Mouse (Mus musculus): Measurements from ENCODE around the gene Lrrc8b.
A peak's percentile ranks its signal among the peaks of the same experiment; 100 is the strongest.

Gene Lrrc8b

DNA sequence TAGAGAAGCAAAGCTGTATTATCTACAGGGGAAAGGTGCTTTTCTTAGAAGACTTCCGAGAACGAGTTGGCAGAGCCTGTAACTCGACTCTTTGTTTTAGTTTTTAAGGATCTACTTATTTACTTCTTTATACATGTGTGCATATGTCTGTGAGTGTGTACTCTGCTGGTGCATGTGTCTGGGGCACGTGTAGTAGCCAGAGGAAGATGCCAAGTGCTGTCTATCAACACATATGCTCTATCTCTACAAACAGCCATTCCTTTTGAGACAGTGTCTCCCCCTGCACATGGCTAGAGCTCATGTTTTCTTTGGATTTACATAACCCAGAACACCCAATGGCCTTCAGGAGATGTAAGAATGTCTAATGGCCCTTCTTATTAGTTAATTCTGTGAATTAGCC is 96.7 kb downstream of the Lrrc8b start:
- ATAC-seq (ENCODE audit: insufficient number of reproducible peaks, low FRiP score, low TSS enrichment) = no peak

DNA sequence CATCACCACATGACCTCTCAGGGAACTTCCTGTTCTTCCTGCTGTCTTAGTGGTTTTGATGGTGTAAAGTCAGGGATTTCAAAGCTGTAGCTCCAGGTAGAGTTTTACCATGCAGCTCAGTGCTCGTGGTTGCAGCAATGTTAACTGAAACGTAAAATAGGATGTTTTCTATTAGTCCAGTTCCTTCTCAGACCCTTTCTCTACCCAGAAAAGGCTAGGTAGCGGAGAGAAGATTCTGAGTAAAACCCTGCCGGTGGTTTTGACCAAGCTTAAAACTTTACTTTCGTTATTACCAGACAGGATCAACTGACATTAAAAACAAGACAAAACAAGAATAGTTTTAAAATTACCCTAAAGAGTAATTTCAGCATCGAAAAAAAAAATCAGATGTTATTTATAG is 100.0 kb downstream of the Lrrc8b start:
- ATAC-seq (ENCODE audit: insufficient number of reproducible peaks, low FRiP score, low TSS enrichment) = no peak

DNA sequence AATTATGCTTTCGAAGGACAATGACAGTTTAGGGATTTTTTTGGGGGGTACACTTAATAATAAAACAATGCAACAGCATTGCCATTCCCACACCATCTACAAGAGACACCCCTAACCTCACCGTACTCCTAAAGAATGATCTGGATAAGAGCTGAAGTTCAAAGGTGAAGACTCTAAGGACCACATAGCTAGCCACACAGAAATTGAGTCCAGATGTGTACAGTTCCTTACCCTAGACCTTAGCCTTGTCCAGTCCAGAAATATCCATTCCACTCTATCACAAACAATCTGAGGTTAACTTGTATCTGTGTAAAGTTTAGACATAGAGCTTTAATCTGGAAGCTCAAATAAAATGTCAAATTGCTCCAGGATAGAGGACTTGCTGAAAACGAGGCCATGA is 100.7 kb downstream of the Lrrc8b start:
- ATAC-seq (ENCODE audit: insufficient number of reproducible peaks, low FRiP score, low TSS enrichment) = no peak

DNA sequence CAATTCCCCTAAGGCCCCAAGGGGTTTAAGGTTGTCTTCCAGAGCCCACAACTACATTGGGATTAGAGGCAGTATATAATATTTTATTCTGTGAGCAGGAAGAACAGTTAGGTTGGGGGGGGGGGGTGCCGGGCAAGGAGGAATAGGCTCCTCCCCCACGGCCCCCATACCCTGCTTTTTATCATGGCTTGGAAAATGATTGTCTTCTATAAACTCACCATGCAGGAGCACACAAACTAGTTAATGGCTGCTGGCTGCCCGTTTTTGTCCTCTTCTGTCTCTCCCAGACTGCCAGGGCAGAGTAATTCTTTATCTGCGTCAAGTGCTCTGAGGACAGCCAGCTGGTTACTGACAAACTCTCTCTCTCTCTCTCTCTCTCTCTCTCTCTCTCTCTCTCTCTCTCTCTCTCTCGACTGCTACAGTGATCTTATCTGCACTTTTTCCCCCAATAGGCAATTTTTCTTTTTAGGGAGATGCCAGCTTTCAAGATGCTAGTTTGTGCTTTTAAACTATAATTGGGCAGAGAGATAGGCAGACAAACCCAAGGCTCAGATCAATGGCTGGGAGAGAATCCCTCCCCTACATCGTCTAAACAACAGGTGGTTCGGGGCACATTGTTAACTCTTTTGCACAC is 102.5 kb downstream of the Lrrc8b start:
- no peak for ATAC-seq (ENCODE audit: insufficient number of reproducible peaks, low FRiP score, low TSS enrichment)

DNA sequence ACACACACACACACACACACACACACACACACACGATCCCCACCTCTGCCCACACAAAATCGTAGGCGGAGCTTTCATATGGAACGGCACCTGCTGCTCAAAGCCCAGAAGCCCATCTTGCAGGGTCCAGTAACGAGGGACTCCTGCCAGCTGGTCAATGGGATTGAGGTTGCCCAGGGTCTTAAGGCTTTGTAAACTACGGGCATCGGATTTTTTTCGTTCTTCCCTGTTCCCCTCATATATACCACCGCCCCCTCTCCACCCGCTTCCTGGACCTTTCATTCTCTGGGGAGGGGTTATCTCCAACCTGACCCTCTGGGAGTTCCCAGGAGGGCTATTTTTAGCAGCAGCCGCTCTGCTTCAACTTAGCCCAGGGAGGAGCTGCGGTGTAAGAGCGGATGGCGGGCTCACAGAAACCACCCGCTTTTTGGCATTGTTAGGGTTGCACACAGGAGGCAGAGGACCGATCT is 103.1 kb downstream of the Lrrc8b start:
- no peak for ATAC-seq (ENCODE audit: insufficient number of reproducible peaks, low FRiP score, low TSS enrichment)

DNA sequence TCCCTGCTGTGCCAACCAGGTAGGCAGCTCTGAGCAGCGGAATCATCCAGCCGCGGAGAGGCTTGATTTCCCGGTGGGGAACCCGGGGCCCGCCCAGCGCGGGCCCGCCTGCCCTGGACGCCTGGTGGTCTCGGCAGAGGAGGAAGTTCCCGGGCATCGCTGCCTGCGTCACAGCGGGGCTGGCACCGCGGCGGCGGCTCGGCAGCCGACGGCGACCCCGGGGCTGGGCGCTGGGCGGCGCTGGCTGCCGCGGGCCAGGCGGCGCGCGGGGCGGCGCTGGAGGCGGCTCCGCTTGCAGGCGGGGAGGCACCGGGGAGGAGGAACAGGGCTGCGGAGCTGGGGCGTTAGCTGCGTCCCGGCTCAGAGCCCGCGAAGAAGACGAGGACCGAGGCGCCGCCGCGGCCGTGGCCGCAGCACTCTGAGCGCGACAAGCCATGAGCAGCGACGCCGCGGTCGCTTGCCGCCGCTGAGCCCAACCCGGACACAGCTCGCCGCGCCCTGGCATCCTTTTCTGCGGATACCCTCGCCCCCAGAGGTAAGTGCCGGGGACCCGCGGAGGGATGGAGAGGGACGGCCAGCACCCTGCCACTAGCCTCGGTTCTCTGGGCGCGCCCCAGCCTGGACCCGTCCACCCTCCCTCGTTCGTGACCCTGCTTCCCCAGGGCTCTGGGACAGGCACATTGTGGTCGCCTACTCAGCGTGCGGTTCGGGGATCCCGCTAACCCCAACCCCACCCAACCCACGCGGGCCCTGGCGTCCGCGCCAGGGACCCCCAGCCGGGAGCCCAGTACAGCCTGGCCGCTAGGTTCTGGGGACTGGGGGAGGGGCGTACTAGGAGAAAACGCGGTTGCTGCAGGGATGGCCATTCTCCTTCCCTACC is 103.8 kb downstream of the Lrrc8b start, which contains the start of gene Lrrc8c:
Lrrc8c (plus strand) TSS at position 293 of the 880 bp plus-strand sequence.
- ATAC-seq (ENCODE audit: insufficient number of reproducible peaks, low FRiP score, low TSS enrichment) = peak; percentile 87

DNA sequence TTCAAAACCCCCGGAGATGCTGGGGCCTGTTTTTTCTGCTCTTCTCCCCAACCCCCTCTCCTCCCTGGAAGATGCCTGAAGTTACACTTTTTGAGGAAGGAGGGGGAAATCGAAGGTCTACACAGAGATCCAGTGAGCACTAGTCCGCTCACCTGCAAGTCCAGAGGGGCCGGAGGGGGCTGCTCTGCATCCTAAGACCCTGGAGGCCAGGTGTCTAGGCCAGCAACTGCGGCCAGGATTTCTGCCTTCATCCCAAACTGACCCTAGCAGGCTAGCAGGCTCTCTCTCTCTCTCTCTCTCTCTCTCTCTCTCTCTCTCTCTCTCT is 104.4 kb downstream of the Lrrc8b start:
- no peak for ATAC-seq (ENCODE audit: insufficient number of reproducible peaks, low FRiP score, low TSS enrichment)

DNA sequence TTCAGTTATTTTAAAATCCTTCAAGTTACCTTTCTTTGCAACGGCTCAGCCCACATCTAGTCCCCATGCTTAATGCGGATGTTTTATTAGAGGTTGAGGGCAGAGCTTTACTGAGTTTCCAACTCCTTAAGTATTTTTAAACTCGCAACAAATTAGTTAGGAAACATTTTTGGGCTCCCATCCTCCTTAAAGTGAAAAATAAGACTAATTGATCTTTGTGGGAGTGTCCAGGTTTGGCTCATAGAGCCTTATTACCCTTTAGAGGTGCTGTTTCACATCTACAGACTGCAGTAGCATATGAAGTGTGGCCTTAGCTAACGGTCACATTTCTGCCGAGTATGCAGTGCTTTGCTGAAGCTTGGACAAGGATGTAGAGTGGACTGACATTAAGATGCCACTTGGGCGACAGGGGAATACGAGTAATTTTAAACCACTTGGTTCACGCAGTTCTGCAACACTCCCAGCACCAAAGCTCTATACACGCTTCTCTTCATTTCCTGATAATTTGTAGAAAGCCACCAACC is 104.9 kb downstream of the Lrrc8b start:
- ATAC-seq (ENCODE audit: insufficient number of reproducible peaks, low FRiP score, low TSS enrichment) = no peak

DNA sequence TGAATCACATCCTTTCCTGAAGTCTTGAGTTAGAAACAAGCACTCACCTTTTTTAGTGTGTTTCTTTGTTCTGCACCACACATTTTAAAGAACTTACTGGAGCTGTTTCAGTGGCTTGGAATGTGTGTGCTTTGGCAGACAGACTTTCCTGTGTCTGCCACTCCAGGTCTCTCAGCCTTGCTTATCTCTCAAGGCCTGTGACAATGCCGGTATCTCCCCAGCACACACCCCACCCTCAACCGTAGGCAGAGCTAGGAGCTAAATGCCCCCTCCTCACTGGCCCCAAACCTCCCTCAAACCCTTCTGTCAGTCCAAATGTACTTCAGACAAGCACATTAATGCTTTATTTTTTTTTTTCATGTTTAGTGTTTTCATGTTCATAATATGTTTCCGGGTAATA is 107.9 kb downstream of the Lrrc8b start:
- ATAC-seq (ENCODE audit: insufficient number of reproducible peaks, low FRiP score, low TSS enrichment) = no peak

DNA sequence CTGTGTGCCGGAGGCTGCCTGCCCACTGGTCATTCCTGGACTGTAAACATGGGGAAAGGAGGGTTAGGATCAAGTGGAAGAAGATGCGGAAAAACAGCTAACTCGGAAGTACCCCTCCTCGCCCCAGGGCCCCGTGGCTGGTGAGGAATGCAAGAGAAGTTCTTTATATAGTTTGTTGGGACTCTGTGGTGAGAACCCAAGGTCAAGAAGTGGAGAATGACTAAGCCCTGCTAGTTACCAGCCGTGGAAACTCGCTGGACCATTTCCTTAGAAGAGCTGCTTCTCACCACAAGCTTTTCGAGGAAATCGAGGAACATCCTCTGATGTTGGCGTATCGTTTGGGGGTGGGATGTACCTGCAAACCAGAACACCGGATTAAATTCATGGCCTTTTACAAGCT is 109.4 kb downstream of the Lrrc8b start:
- ATAC-seq (ENCODE audit: insufficient number of reproducible peaks, low FRiP score, low TSS enrichment) = no peak

DNA sequence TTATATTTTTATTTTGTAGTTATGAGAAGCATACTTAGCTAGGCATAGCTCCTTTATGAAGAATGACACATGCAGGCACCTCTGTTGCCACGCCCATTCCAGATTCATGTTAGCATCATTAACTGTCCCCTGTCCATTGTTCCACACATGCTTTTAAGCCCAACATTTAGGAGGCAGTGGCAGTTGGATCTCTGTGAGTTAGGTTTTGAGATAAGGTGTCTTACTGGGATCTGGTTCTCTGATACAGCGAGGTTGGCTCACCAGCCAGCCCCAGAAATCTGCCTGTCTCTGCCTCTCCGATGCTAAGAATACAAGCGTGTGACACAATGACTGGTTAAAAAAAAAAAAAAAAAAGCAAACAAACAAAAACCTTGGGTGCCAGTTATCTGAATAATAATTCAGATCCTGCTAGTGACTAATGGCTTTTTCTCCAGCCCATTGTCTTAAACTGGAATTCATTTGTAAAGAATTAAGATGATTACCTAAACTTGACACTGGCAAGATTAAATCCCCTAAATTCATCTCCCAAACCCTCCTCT is 110.6 kb downstream of the Lrrc8b start:
- ATAC-seq (ENCODE audit: insufficient number of reproducible peaks, low FRiP score, low TSS enrichment) = no peak

DNA sequence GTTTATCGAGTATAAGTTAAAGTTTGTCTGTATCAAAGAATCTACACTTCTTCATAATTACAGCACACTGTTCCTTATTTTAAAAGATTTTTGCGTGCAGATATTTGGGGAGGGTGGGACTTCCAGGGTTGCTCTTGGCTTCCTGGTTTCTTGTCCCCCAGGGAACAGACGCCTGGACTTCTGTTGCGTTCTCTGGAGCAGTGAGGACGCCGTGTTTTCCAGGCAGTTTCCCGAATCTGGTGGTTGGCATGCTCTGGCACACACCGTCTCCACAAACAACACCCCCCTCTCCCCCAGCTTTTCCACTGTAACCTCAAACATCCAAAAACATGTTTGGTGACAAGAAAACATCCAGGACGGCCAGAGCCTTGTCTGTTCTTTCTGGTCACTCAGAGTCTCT is 111.2 kb downstream of the Lrrc8b start:
- ATAC-seq (ENCODE audit: insufficient number of reproducible peaks, low FRiP score, low TSS enrichment) = no peak

DNA sequence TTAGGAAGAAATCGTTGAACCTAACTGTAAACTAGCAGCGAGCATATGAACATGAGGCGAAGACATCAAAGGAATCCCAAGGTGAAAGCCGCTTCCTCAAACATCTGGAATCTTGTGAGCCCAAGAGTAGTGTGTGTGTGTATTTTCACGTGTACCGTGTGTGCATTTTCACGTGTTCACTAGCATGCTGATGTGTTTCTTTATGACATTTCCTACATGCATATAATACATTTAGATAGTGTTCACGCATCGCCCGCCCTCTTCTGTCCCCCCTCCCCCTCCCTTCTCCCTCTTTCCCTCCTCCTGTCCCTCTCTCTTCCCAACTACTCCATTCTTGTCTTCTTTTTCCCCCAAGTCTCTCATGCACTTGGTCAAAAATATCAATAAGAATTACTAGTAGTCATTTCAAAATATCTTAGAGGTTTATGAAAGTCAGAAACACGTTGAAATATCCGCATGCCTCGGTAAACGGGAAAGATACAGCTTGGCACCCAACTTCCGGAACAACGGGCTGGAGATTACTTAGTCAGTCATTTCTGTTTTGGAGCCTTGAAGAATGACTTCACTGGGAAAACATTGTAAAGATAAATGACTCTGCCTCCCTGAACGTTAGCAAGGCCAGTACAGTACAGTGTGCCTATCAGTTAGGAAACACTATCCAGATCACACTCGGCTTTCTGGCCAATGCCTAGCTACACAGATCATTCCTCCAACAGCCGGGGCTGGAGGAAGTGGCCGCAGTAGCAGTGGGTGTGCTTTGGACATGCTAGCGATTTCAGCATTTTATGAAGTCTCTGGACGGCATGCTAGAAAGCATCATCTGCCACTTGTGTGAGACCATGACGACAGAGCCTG is 112.1 kb downstream of the Lrrc8b start:
- ATAC-seq (ENCODE audit: insufficient number of reproducible peaks, low FRiP score, low TSS enrichment) = no peak

DNA sequence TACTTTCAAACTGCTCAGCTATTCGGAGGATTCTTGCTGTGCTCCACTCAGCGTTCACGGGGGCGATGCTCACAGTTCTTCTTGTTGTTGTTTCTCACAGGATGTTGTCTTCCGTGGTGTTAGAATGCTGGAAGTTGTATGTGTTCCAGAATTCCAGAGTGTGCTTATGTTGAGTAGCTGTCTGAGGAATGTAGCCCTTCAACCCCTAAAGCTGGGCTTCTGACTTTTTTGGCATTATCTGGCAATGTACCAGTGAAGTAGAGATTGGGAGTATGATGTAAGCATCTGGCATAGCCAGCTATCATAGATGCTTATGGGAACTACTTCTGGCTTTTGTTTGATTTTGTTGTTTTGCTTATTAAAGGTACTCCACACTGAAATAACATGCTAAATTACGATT is 115.0 kb downstream of the Lrrc8b start:
- ATAC-seq (ENCODE audit: insufficient number of reproducible peaks, low FRiP score, low TSS enrichment) = no peak

DNA sequence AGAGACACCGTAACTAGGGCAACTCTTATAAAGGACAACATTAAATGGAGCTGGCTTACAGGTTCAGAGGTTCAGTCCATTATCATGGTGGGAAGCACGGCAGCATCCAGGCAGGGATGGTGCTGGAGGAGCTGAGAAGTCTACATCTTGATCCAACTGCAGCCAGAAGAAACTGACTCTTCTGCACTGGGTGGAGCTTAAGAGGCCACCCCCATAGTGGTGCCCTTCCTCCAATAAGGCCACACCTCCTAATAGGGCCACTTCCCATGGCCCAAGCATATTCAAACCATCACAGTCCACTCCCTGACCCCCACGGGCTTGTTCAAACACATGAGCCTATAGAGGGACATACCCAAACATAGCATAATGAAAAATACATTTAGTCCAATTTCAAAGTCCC is 119.6 kb downstream of the Lrrc8b start:
- ATAC-seq (ENCODE audit: insufficient number of reproducible peaks, low FRiP score, low TSS enrichment) = no peak

DNA sequence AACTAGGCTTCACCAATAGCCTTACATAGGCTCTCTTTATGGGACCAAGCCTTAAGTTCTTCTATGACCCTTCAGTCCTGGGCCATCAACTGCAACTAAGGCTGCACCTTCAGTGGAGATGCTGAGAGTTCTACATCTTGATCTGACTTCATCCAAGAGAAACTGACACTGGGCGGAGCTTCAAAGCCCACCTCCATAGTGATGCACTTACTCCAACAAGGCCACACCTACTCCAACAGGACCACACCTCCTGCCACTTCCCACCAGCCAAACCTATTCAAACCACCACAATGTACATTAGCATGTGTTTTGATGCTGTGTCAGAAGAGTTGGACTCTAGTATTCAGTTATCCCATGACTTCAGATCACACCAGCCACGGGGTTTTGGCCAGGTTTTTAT is 120.6 kb downstream of the Lrrc8b start:
- ATAC-seq (ENCODE audit: insufficient number of reproducible peaks, low FRiP score, low TSS enrichment) = no peak

DNA sequence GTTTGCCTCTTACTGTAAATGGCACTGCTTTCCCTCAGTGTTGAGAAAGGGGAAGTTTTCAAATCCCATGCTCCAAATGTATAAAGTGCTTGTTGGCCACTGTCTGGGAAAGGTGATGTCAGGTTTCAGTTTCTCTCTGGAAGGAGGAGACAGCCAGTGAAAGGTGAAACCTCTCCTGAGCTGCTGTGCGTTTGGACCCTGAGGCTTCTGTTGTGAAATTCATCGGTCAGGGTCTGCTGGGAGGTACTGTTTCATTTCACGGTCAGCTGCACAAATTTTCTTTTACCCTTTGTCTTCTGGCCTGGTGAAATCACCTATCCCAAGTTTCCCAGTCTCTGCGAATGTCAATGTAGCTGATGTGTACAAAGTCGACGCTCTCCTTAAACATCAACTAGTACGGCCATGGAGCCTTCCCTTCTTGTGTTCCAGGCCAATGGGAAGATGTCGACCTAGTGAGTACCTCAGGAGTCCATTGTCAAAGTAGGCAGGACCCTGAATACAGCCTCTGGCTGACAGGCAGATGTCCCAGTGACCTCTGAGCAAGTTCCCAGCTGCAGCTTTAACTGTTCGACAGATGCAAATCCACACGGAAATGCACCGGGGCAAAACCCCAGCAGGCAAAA is 121.6 kb downstream of the Lrrc8b start:
- no peak for ATAC-seq (ENCODE audit: insufficient number of reproducible peaks, low FRiP score, low TSS enrichment)
